Mouse (Mus musculus) kidney, embryonic 14.5 days (tissue): ENCODE data around the gene Sox11. TPM values are rescaled to one million over a fixed set of nuclear protein-coding genes. Genes with fewer than 3 reads are reported as not detected.

ENCODE experiments used
- ATAC-seq: fragments of 200-750 bp; cut with Nextera tagmentation; 2 replicates; pipeline ENCODE4 v1.8.0; 2017; ENCODE audit warnings: moderate number of reproducible peaks, mild to moderate bottlenecking, moderate TSS enrichment, moderate library complexity; ENCODE audit not compliant: low FRiP score, low TSS enrichment
- H3K27ac ChIP-seq: fragments of 300-500 bp; sonication (generic); 2 replicates; pipeline ENCODE4 v1.5.1; 2014; ENCODE audit warnings: low read depth, mild to moderate bottlenecking, low read length, moderate library complexity, mixed read lengths
- H3K27me3 ChIP-seq: fragments of 300-500 bp; sonication (generic); 2 replicates; pipeline ENCODE4 v1.6.1; 2014; ENCODE audit warnings: mild to moderate bottlenecking, low read length; ENCODE audit not compliant: control insufficient read depth, insufficient read depth
- H3K36me3 ChIP-seq: fragments of 300-500 bp; sonication (generic); 2 replicates; pipeline ENCODE4 v1.6.1; 2014; ENCODE audit warnings: low read length, mixed read lengths; ENCODE audit not compliant: control insufficient read depth, insufficient read depth
- H3K4me1 ChIP-seq: fragments of 300-500 bp; sonication (generic); 2 replicates; pipeline ENCODE4 v1.6.1; 2014; ENCODE audit warnings: low read length, mixed read lengths; ENCODE audit not compliant: control insufficient read depth, insufficient read depth
- H3K4me2 ChIP-seq: fragments of 300-500 bp; sonication (generic); replicated peaks from 2 replicates; pipeline ENCODE4 v1.6.1; 2014; ENCODE audit warnings: low read depth, mild to moderate bottlenecking, low read length
- H3K4me3 ChIP-seq: fragments of 300-500 bp; sonication (generic); 2 replicates; pipeline ENCODE4 v1.5.1; 2014; ENCODE audit warnings: mild to moderate bottlenecking, low read length
- H3K9ac ChIP-seq: fragments of 300-500 bp; sonication (generic); 2 replicates; pipeline ENCODE4 v1.6.1; 2014; ENCODE audit warnings: low read depth, mild to moderate bottlenecking, low read length, moderate library complexity
- H3K9me3 ChIP-seq: fragments of 300-500 bp; sonication (generic); 2 replicates; pipeline ENCODE4 v1.6.1; 2016; ENCODE audit warnings: low read length; ENCODE audit not compliant: control insufficient read depth
- WGBS: fragments of 180-500 bp; shearing (Covaris S2); extraction: QIAGEN DNeasy Blood & Tissue Kit; methylation state at CpG from one replicate; pipeline ENCODE4 v1.1.7; 2014; 5-methylcytosine and 5-hydroxymethylcytosine counted together
- polyA plus RNA-seq: library from polyadenylated mRNA; unstranded; fragments of >200 nt; fragmentation: Nextera tagmentation; extraction: Ambion mirVana; gene quantifications from 2 replicates; pipeline ENCODE4 v1.2.1, GENCODE M21; 2014

Sox11 gene
- polyA plus RNA-seq, 1 experiment from 2014 or later, result 115 TPM

DNA sequence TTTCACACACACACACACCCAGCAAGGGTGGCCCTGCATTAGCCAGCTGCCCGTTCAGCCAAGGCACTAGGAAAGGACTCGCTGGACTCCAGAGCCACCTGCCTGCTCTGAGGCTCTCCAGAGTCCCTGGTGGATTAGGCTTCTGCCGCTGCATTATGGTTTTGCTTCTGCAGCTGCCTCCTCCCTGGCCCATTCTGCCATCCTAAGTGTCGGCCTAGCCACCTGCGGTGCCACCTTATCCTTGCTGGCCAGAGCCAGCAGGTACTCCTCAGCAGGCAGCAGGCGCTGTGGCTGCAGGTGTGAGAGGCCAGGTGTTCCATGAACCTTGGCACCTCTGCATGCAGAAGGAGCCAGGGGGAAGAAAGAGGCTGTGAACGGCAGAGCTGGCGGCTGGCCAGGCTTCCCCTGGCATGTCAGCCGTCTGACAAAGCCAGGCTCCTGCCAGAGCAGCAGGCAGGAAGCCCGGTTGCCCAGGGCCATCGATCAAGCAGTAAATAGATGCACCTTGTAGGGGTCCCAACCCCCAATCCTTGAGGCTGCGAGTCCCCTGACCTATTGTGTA, 14.8 kb upstream of the Sox11 start:
- H3K4me3 ChIP-seq, result no peak overlapping the region
- H3K4me1 ChIP-seq, result no peaks in the 10 kb centered on the region
- no peak overlapping the region for H3K4me2 ChIP-seq
- no peaks in the 10 kb centered on the region for H3K27me3 ChIP-seq
- H3K27ac ChIP-seq, result no peak overlapping the region
- H3K9ac ChIP-seq, result no peak overlapping the region
- no peaks in the 10 kb centered on the region for H3K9me3 ChIP-seq
- 32% methylated on average over 12 of the region's 12 CpGs for WGBS
- ATAC-seq, result 0 out of 2 replicates have a peak, but pooled peaks have one; percentile 24
- H3K36me3 ChIP-seq, result no peaks in the 10 kb centered on the region

DNA sequence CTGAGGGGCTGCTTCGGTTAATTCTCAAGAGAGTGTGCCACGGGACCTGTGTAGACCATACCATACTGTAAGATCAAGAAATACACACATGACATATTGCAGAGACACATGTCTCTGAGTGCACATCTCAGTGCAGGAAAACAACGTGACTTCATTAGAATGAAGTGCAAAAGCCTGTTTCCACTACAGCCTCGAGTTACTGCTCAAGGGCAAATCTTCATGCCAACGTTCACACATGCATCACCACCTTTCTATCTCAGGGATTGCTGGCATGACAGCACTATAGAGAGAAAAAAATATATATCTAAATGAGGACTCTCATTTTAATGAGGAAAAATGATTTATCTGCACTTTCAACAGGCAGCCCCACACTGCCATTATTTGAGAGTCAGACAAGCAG, 14.2 kb upstream of the Sox11 start:
- ATAC-seq, result no peak
- WGBS, result 80% methylated on average over 5 of the region's 5 CpGs
- Histone ChIP-seq H3K27me3 (no peaks in the 10 kb centered on the region), H3K4me3 (no peak overlapping the region), H3K36me3 (no peaks in the 10 kb centered on the region), H3K9me3 (no peaks in the 10 kb centered on the region), H3K4me1 (no peaks in the 10 kb centered on the region), H3K27ac (no peak overlapping the region), H3K4me2 (no peak overlapping the region), H3K9ac (no peak overlapping the region)

GRCm38 (mm10) chr12:27343606-27344410, 1.4 kb upstream of the Sox11 start:
- Histone ChIP-seq H3K4me2 (peak overlapping the region; percentile 81), H3K9ac (peak overlapping the region; percentile 68), H3K27me3 (no peaks in the 10 kb centered on the region), H3K4me1 (peaks cover 3% of the 10 kb centered on the region; the same call in 1 of the 2 replicates), H3K36me3 (no peaks in the 10 kb centered on the region), H3K9me3 (no peaks in the 10 kb centered on the region), H3K27ac (peak overlapping the region; percentile 93), H3K4me3 (peak overlapping the region; percentile 99)
- WGBS, result 4% methylated on average over 17 of the region's 17 CpGs
- 0 out of 2 replicates have a peak, but pooled peaks have one; percentile 2 for ATAC-seq

- Histone ChIP-seq H3K27ac (peak overlapping the region; percentile 93), H3K9ac (peak overlapping the region; percentile 97), H3K36me3 (no peaks in the 10 kb centered on the region), H3K9me3 (no peaks in the 10 kb centered on the region), H3K4me1 (peaks cover 3% of the 10 kb centered on the region; the same call in 1 of the 2 replicates), H3K4me2 (peak overlapping the region; percentile 81), H3K4me3 (peak overlapping the region; percentile 99), H3K27me3 (no peaks in the 10 kb centered on the region)
- ATAC-seq, result peak; percentile 94
- under 1% methylated on average over 77 of the region's 83 CpGs for WGBS
Observed at GRCm38 (mm10) chr12:27342691-27343605, 574 bp upstream of the Sox11 start.

- Histone ChIP-seq H3K9me3 (no peaks in the 10 kb centered on the region), H3K4me1 (peaks cover 8% of the 10 kb centered on the region; the same call in 1 of the 2 replicates), H3K4me3 (peak overlapping the region; percentile 99), H3K36me3 (peaks cover 2% of the 10 kb centered on the region; the same call in 1 of the 2 replicates), H3K4me2 (peak overlapping the region; percentile 81), H3K27ac (peak overlapping the region; percentile 93), H3K9ac (peak overlapping the region; percentile 97), H3K27me3 (no peaks in the 10 kb centered on the region)
- WGBS, result 1% methylated on average over 67 of the region's 80 CpGs
- ATAC-seq, result no peak
Observed at GRCm38 (mm10) chr12:27341130-27341870, 1.1 kb downstream of the Sox11 start.

- Histone ChIP-seq H3K36me3 (peaks cover 3% of the 10 kb centered on the region; the same call in 1 of the 2 replicates), H3K9ac (peak overlapping the region; percentile 97), H3K9me3 (no peaks in the 10 kb centered on the region), H3K27me3 (no peaks in the 10 kb centered on the region), H3K4me1 (peaks cover 8% of the 10 kb centered on the region; the same call in 1 of the 2 replicates), H3K27ac (peak overlapping the region; percentile 93), H3K4me3 (peak overlapping the region; percentile 99), H3K4me2 (peak overlapping the region; percentile 81)
- WGBS, result 0% methylated on average over 14 of the region's 14 CpGs
- ATAC-seq, result no peak
Observed at GRCm38 (mm10) chr12:27340451-27341035, 1.8 kb downstream of the Sox11 start.

DNA sequence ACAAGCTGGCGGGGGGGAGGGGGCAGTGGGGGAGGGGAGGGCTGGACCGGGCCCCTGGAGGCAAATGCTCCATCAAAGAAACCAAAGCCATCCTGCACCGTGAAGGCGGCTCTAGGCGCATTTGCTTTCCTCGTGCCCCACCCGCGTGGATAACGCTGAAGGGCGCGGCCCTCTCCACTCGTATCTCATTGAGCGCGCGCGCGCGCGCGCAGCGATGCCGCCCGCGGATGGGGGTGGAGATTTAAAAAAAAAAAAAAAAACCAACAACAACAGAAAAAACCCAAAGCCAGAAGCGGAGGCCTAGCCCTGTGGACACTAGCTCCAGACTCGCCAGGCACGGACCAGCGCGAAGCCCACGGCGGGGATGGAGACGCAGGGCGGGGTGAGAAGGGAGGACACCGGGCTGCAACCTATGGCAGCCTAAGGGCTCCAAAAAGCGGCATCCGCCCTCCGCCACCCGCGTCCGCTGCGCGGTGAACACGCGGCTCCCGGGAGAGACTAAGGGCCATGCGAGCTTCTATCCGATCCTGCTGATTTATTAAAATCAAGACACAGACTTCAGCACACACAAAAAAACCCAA, 3.1 kb downstream of the Sox11 start:
- H3K4me1 ChIP-seq, result peaks cover 8% of the 10 kb centered on the region; the same call in 1 of the 2 replicates
- WGBS, result under 1% methylated on average over 46 of the region's 47 CpGs
- no peaks in the 10 kb centered on the region for H3K9me3 ChIP-seq
- H3K4me2 ChIP-seq, result peak overlapping the region; percentile 81
- H3K4me3 ChIP-seq, result peak overlapping the region; percentile 99
- no peak for ATAC-seq
- H3K27me3 ChIP-seq, result no peaks in the 10 kb centered on the region
- H3K9ac ChIP-seq, result peak overlapping the region; percentile 97
- H3K27ac ChIP-seq, result peak overlapping the region; percentile 86
- peaks cover 7% of the 10 kb centered on the region; the same call in 1 of the 2 replicates for H3K36me3 ChIP-seq
